Mouse (Mus musculus): ENCODE results near the gene Bcan. TPM values are rescaled to one million over a fixed set of nuclear protein-coding genes. Genes with fewer than 3 reads are reported as not detected.

The Bcan gene
- total and polyA plus RNA-seq, 3 experiments = not detected

DNA sequence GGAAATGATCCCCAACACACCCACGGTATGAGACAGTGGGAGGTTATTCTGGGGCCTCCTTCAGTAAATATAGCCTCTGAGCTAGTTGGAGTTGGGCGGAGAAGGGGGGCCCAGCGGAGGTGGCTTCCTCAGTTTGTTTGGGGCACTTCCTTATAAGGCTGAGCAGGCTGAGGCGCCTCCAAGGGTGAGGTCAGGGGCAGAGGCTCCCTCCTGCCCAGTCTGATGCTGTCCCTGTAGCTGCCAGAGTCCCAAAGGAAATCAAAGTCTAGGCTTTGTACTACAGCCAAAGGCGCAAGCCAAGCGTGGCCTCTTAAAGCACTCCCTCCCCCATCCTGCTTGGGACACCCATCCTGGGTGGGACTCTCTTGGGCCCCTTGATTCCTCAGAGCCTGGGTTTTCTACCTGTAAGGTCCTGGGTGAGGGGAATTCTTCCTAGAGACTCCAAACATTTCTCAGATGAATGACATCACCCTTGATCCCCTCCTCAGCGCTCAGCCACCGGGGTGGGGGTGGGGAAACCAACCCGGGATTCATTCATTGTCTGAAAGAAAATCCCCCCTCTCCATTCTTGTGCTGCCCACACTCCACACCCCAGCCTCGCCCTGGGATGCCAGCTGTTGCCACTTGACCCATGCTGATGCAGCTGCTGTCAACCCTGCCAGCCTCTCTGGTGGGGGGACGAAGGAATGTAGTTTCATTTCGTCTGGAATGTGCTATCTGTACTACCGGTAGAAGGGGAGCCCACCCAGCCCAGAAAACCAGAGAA lies 17.0 kb downstream of the Bcan start:
- Histone ChIP-seq H3K9me3 (replicated peaks) (no peaks in the 10 kb centered on the region), H3K4me1 (ENCODE audit: insufficient read depth, low read depth, low read length) (peaks cover 48% of the 10 kb centered on the region), H3K4me3 (ENCODE audit: low read depth, low read length) (peak overlapping the region; percentile 51; the same call in 1 of the 2 replicates), H3K27me3 (ENCODE audit: insufficient read depth, low read length) (peaks cover 53% of the 10 kb centered on the region), H3K36me3 (replicated peaks) (no peaks in the 10 kb centered on the region)
- DNase-seq (ENCODE audit: low spot score) (peak; percentile 27), ATAC-seq (ENCODE audit: extremely low read depth, insufficient number of reproducible peaks, low FRiP score, poor library complexity, severe bottlenecking) (peak; percentile 37; the same call in 1 of the 2 replicates)
- TF ChIP-seq CTCF (IDR thresholded peaks at IDR 0.05; ENCODE audit: low read depth, low read length) = no peak

DNA sequence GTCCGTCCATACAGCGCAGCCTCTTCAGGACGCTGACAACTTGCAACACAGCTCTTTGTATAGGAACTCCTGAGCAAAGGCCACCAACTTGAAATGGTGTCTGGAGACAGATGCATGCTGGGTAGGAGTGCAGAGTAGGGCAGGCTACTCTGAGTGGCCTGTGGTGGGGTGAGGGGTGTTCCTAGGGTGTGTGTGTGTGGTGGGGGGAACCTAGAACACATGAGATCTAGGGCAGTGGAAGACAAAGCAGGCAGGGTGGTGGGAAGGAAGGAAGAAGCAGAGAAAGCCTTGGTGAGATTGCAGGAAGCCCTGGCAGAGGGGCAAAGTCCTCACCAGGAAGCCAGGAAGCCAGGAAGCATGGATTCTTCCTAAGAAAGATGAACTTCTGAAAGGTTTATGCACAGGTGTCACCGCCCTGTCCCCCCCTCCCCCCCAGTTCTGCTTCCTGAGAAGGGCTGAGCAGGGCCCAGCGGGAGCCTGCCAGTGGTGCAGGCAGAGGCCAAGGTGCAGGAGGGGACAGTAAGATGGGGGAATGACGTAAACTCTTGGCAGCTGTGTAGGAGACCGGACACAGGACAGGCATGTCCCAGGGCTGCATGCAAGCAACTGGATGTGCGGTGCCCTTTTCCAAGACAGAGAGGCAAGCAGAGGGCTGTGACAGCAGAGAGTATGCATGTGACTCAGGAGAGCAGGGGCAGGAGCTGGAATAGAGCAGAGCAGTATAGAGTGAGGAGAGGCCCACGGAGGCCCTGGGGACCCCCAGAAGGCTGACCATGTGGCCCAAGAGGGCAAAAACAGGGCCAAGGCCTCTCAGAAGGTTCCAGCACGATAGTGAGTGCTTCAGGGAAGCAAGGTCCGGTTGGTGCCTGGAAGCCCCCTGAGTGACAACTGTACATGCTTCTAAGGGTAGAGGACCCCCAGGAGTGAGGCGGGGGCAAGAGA lies 17.9 kb downstream of the Bcan start:
- no peak for ATAC-seq (ENCODE audit: extremely low read depth, insufficient number of reproducible peaks, low FRiP score, poor library complexity, severe bottlenecking)
- H3K9me3 ChIP-seq (replicated peaks) = no peaks in the 10 kb centered on the region
- peaks cover 39% of the 10 kb centered on the region for H3K4me1 ChIP-seq (ENCODE audit: insufficient read depth, low read depth, low read length)
- peak overlapping the region; percentile 18; the same call in 1 of the 2 replicates for H3K4me3 ChIP-seq (ENCODE audit: low read depth, low read length)
- no peaks in the 10 kb centered on the region for H3K36me3 ChIP-seq (replicated peaks)
- no peak for DNase-seq (ENCODE audit: low spot score)
- no peak for TF ChIP-seq GATA2 (IDR thresholded peaks at IDR 0.05; ENCODE audit: borderline replicate concordance, low read depth, low read length)
- peaks cover 61% of the 10 kb centered on the region for H3K27me3 ChIP-seq (ENCODE audit: insufficient read depth, low read length)

DNA sequence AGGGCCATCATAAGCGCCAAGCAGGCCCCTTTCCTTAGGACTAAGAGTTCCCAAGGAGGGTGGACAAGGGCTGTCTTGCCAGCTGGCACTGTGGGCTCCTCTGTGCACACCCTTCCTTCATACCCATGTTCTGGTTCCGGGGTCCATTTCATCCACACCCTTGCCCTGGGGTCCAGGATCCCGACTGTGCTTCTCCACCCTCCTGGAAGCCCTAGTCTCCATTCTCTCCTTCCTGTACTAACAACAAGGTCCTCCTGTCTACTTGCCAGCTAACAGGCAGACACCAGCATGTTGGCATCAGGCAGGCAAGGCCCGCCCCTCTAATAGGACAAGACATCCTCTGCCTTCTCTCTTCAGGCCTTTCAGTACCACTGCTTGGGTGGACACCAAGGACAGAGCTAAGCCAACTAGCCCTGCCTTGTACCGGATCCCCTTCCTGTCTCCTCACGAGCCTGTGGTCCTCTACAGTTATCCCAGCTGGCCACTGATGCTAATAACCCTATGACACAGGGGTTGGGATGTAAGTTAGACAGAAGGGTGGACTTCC lies 18.7 kb downstream of the Bcan start:
- Histone ChIP-seq H3K9me3 (replicated peaks) (no peaks in the 10 kb centered on the region), H3K4me3 (ENCODE audit: low read depth, low read length) (no peak overlapping the region), H3K27me3 (ENCODE audit: insufficient read depth, low read length) (peaks cover 62% of the 10 kb centered on the region), H3K36me3 (replicated peaks) (no peaks in the 10 kb centered on the region), H3K4me1 (ENCODE audit: insufficient read depth, low read depth, low read length) (peaks cover 30% of the 10 kb centered on the region)
- ATAC-seq (ENCODE audit: extremely low read depth, insufficient number of reproducible peaks, low FRiP score, poor library complexity, severe bottlenecking) = no peak
- no peak for DNase-seq (ENCODE audit: low spot score)
- TF ChIP-seq GATA1 (IDR thresholded peaks at IDR 0.05; ENCODE audit: borderline replicate concordance, low read length) = no peak
- TF ChIP-seq POLR2AphosphoS5 (IDR thresholded peaks at IDR 0.05; ENCODE audit: insufficient replicate concordance, low read depth, low read length) = no peak
- TF ChIP-seq TAL1 (conservative IDR thresholded peaks at IDR 0.05; ENCODE audit: low read depth, low read length) = no peak
- no peak for TF ChIP-seq GATA2 (IDR thresholded peaks at IDR 0.05; ENCODE audit: borderline replicate concordance, low read depth, low read length)
- TF ChIP-seq CTCF (IDR thresholded peaks at IDR 0.05; ENCODE audit: low read depth, low read length) = no peak

DNA sequence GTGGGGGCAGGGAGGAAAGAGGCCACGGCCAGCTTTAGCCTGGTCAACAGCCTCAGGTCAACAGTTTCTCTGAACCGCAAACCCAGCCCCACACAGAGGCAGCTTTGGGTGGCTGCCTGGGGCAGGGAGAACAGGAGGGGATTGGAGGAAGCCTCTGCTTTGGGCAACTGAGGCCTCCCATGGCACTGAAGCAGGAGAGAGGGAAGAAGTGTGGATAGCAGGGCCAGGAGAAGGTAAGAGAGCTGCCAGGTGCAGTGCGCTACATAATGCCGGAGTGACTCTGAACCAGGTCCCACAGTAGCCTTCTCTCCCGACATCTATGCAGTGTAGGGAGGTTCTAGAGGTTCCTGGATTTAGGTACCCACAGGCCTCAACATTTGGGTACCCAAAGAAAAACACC lies 19.3 kb downstream of the Bcan start:
- H3K27me3 ChIP-seq (ENCODE audit: insufficient read depth, low read length) = peaks cover 63% of the 10 kb centered on the region
- DNase-seq (ENCODE audit: low spot score) = no peak
- H3K9me3 ChIP-seq (replicated peaks) = no peaks in the 10 kb centered on the region
- H3K4me3 ChIP-seq (ENCODE audit: low read depth, low read length) = no peak overlapping the region
- TF ChIP-seq GATA2 (IDR thresholded peaks at IDR 0.05; ENCODE audit: borderline replicate concordance, low read depth, low read length) = no peak
- no peak for TF ChIP-seq TAL1 (conservative IDR thresholded peaks at IDR 0.05; ENCODE audit: low read depth, low read length)
- peaks cover 29% of the 10 kb centered on the region for H3K4me1 ChIP-seq (ENCODE audit: insufficient read depth, low read depth, low read length)
- H3K36me3 ChIP-seq (replicated peaks) = no peaks in the 10 kb centered on the region
- ATAC-seq (ENCODE audit: extremely low read depth, insufficient number of reproducible peaks, low FRiP score, poor library complexity, severe bottlenecking) = no peak

DNA sequence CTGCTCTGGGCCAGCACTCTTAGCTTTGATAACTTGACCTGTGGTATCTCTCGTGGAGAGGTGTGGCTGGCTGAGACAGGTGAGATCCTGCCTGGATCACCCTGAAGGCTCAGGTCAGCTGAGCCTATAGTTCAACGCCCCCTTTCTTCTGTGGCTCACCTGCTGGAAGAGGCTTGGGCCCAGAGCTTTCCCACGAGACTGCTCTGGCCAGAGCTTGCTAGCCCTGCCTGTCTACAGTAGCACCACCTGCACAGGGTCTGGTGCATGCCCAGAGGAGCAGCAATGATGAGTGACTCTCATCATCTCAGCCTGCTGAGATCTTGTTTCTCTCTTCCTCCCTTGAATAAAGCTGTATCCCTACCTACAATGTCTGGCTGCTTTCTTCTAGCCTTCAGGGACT lies 19.9 kb downstream of the Bcan start:
- Histone ChIP-seq H3K36me3 (replicated peaks) (no peaks in the 10 kb centered on the region), H3K9me3 (replicated peaks) (no peaks in the 10 kb centered on the region), H3K4me3 (ENCODE audit: low read depth, low read length) (no peak overlapping the region), H3K4me1 (ENCODE audit: insufficient read depth, low read depth, low read length) (peaks cover 29% of the 10 kb centered on the region), H3K27me3 (ENCODE audit: insufficient read depth, low read length) (peaks cover 64% of the 10 kb centered on the region)
- ATAC-seq (ENCODE audit: extremely low read depth, insufficient number of reproducible peaks, low FRiP score, poor library complexity, severe bottlenecking) (no peak), DNase-seq (ENCODE audit: low spot score) (no peak)
- TF ChIP-seq POLR2AphosphoS5 (IDR thresholded peaks at IDR 0.05; ENCODE audit: insufficient replicate concordance, low read depth, low read length) = no peak
- TF ChIP-seq GATA2 (IDR thresholded peaks at IDR 0.05; ENCODE audit: borderline replicate concordance, low read depth, low read length) = no peak
- no peak for TF ChIP-seq CTCF (IDR thresholded peaks at IDR 0.05; ENCODE audit: low read depth, low read length)
- no peak for TF ChIP-seq GATA1 (IDR thresholded peaks at IDR 0.05; ENCODE audit: borderline replicate concordance, low read length)
- no peak for TF ChIP-seq TAL1 (conservative IDR thresholded peaks at IDR 0.05; ENCODE audit: low read depth, low read length)

DNA sequence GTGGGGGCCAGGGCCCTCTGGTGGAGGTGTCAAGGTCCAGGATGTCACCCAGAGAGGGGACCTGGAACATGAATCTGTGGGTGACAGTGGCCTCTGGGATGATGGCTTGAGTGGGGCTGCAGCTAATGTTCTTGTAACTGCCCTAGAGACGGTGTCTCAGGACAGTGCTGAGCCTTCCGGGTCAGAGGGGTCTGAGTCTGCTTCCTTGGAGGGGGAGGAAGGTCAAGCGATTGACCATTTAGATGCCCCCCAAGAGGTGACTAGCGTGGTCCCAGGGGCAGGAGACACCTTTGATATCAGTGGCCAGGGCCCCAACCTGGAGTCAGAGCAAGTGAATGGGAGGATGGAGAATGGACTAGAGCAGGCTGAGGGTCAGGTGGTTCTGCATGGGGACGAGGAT lies 20.5 kb downstream of the Bcan start:
- ATAC-seq (ENCODE audit: extremely low read depth, insufficient number of reproducible peaks, low FRiP score, poor library complexity, severe bottlenecking) (no peak), DNase-seq (ENCODE audit: low spot score) (no peak)
- Histone ChIP-seq H3K4me1 (ENCODE audit: insufficient read depth, low read depth, low read length) (peaks cover 29% of the 10 kb centered on the region), H3K27me3 (ENCODE audit: insufficient read depth, low read length) (peaks cover 68% of the 10 kb centered on the region), H3K9me3 (replicated peaks) (no peaks in the 10 kb centered on the region), H3K4me3 (ENCODE audit: low read depth, low read length) (no peak overlapping the region), H3K36me3 (replicated peaks) (no peaks in the 10 kb centered on the region)
- TF ChIP-seq GATA1 (IDR thresholded peaks at IDR 0.05; ENCODE audit: borderline replicate concordance, low read length) (no peak), GATA2 (IDR thresholded peaks at IDR 0.05; ENCODE audit: borderline replicate concordance, low read depth, low read length) (no peak), CTCF (IDR thresholded peaks at IDR 0.05; ENCODE audit: low read depth, low read length) (no peak)
